Comparison of ENCODE assay signal across 21 mouse cellular contexts in the genomic region with DNA sequence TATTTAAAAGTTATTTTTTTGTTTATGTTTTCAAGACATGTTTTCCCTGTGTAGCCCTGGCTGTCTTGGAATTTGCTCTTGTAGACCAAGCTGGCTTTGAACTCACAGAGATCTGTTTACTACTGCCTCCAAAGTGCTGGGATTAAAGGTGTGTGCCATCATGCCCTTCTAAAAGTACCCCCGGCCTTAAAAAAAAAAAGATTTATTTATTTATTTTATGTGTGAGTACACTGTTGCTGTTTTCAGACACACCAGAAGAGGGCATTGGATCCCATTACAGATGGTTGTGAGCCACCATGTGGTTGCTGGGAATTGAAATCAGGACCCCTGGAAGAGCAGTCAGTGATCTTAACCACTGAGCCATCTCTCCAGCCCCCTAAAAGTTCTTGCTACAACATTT. TPM values are rescaled to one million over a fixed set of nuclear protein-coding genes. Genes with fewer than 3 reads are reported as not detected.
A peak's percentile ranks its signal among the peaks of the same experiment; 100 is the strongest.
DNase-seq lines count a peak whose midpoint lies in the region; ATAC-seq and TF ChIP-seq lines count a peak whose summit lies in the region.
"Not testable (repeated sequence)": the region's sequence is repeated elsewhere in the genome, so short reads cannot be mapped to it uniquely, and the experiment has no call there.
"Had no signal": no experiment of that assay in that cellular context is flagged by ENCODE, and none has a peak within 500 bp of the region (broad histone marks: within the 10 kb centered on the region; RNA-seq: fewer than 3 reads in every experiment).

No protein-coding gene starts in this region.

- peak overlapping the region; percentile 100; the same call in 1 of the 2 replicates for H3K27ac ChIP-seq in heart, embryonic 15.5 days
- H3K27ac ChIP-seq in intestine, postnatal 0 days (ENCODE audit: low read depth, low read length); left cerebral cortex, adult 2 months; stomach, postnatal 0 days (replicated peaks): not testable (repeated sequence)
- H3K27ac ChIP-seq in macrophage, result peak overlapping the region; percentile 98

- intact Hi-C loops in left cerebral cortex, adult 2 months (cut with DNase I), result not testable (repeated sequence)

- peaks cover 12% of the 10 kb centered on the region for H3K4me1 ChIP-seq in heart, embryonic 15.5 days (replicated peaks)
- H3K4me1 ChIP-seq in intestine, postnatal 0 days (replicated peaks; ENCODE audit: control insufficient read depth, insufficient read depth, low read length); stomach, postnatal 0 days (replicated peaks; ENCODE audit: control insufficient read depth, insufficient read depth): not testable (repeated sequence)

- H3K36me3 ChIP-seq in heart, embryonic 15.5 days; intestine, postnatal 0 days (ENCODE audit: control insufficient read depth, insufficient read depth); macrophage (ENCODE audit: inconsistent target); stomach, postnatal 0 days (ENCODE audit: control insufficient read depth, insufficient read depth, low read length): not testable (repeated sequence)

- H3K79me2 ChIP-seq in macrophage (ENCODE audit: inconsistent target), result peaks cover 19% of the 10 kb centered on the region

- TF ChIP-seq CTCF in intestine, postnatal 0 days (IDR thresholded peaks at IDR 0.05; ENCODE audit: low read depth), result 0 out of 2 replicates have a peak, but pooled peaks have one; percentile 20
- peak; percentile 2; the same call in 1 of the 2 replicates for TF ChIP-seq CTCF in left cerebral cortex, adult 2 months (IDR thresholded peaks at IDR 0.05)
- peak; percentile 18; the same call in 1 of the 2 replicates for TF ChIP-seq CTCF in stomach, postnatal 0 days (IDR thresholded peaks at IDR 0.05; ENCODE audit: low read depth)

- DNase-seq in cerebellum, adult 9-10 months, result peak; percentile 8
- peak; percentile 63 for DNase-seq in heart, adult 11 months
- DNase-seq in left cerebral cortex, adult 2 months (ENCODE audit: extremely low spot score in 1 of 2, low spot score in 2 of 2); stomach, postnatal 0 days (ENCODE audit: low spot score): not testable (repeated sequence)

- H3K27me3 ChIP-seq in heart, embryonic 15.5 days; intestine, postnatal 0 days (replicated peaks; ENCODE audit: control insufficient read depth, insufficient read depth, low read length); stomach, postnatal 0 days (ENCODE audit: control insufficient read depth, insufficient read depth, low read length): not testable (repeated sequence)

- H3K9ac ChIP-seq in heart, embryonic 15.5 days; intestine, postnatal 0 days (ENCODE audit: low read depth, low read length); stomach, postnatal 0 days (ENCODE audit: low read length): not testable (repeated sequence)

- not testable (repeated sequence) for H3K9me3 ChIP-seq in heart, embryonic 15.5 days (replicated peaks); intestine, postnatal 0 days (ENCODE audit: control insufficient read depth); stomach, postnatal 0 days (ENCODE audit: control insufficient read depth, low read length)

- H3K4me2 ChIP-seq in heart, embryonic 15.5 days; intestine, postnatal 0 days (replicated peaks; ENCODE audit: low read depth); stomach, postnatal 0 days (replicated peaks; ENCODE audit: low read depth): not testable (repeated sequence)

- 90% methylated on average over 1 of the region's 1 CpGs for WGBS in heart, embryonic 15.5 days
- 88% methylated on average over 1 of the region's 1 CpGs for WGBS in intestine, postnatal 0 days
- WGBS in macrophage (ENCODE audit: missing documents), result 100% methylated on average over 1 of the region's 1 CpGs
- WGBS in stomach, postnatal 0 days, result 89% methylated on average over 1 of the region's 1 CpGs

- TF ChIP-seq EP300 in stomach, postnatal 0 days (optimal IDR thresholded peaks at IDR 0.05), result not testable (repeated sequence)

- H3K4me3 ChIP-seq in heart, embryonic 15.5 days; intestine, postnatal 0 days (ENCODE audit: low read depth, low read length); left cerebral cortex, adult 2 months; macrophage (ENCODE audit: inconsistent target); stomach, postnatal 0 days (ENCODE audit: low read depth, low read length): not testable (repeated sequence)

- ATAC-seq in heart, embryonic 15.5 days (replicated peaks; ENCODE audit: insufficient number of reproducible peaks, insufficient read depth, low FRiP score, low read depth); intestine, postnatal 0 days; stomach, postnatal 0 days (ENCODE audit: low FRiP score, low TSS enrichment): not testable (repeated sequence)

RNA-seq across cellular contexts. Expression of gene Cflar, which starts 1.3 kb away (rescaled TPM):
- 37.0 and 37.7 TPM in 2 replicates for polyA plus RNA-seq in heart, embryonic 15.5 days (2015; fragmentation: Nextera tagmentation; extraction: Ambion mirVana)
- polyA plus RNA-seq in intestine, postnatal 0 days (2015; fragmentation: Nextera tagmentation; extraction: Ambion mirVana), result 28.9 and 33.7 TPM in 2 replicates
- total RNA-seq in left cerebral cortex, adult 2 months (2021), result 10 to 100 TPM; 25.1 to 30.1 TPM
- total RNA-seq in macrophage (2018; cell fraction: chromatin; rRNA removed), result 1,000 to 10,000 TPM in 14 of 26 experiments, 100 to 1,000 TPM in 12; 263 to 1,825 (median 1,068) TPM
- total RNA-seq in macrophage (2018; cell fraction: cytosol; rRNA removed), result 100 to 1,000 TPM in 22 of 26 experiments, 10 to 100 TPM in 4; 87.0 to 559 (median 288) TPM
- total RNA-seq in macrophage (2018; cell fraction: nucleus; rRNA removed), result 1,000 to 10,000 TPM in 17 of 26 experiments, 100 to 1,000 TPM in 9; 365 to 1,587 (median 1,196) TPM
- polyA plus RNA-seq in macrophage (2018), result 53.3 to 68.2 TPM (median 67.9 TPM) in 3 replicates
- polyA plus RNA-seq in stomach, postnatal 0 days (2015; fragmentation: Nextera tagmentation; extraction: Ambion mirVana), result 43.6 and 45.3 TPM in 2 replicates

RNA-seq across cellular contexts. Expression of gene Als2cr12, which starts 14.3 kb away (rescaled TPM):
- not detected in 2 replicates for polyA plus RNA-seq in heart, embryonic 15.5 days (2015; fragmentation: Nextera tagmentation; extraction: Ambion mirVana)
- 10.6 and 13.9 TPM in 2 replicates for polyA plus RNA-seq in intestine, postnatal 0 days (2015; fragmentation: Nextera tagmentation; extraction: Ambion mirVana)
- not detected for total RNA-seq in left cerebral cortex, adult 2 months (2021)
- not detected for total RNA-seq in macrophage (2018; cell fraction: chromatin; rRNA removed)
- total RNA-seq in macrophage (2018; cell fraction: cytosol; rRNA removed), result not detected
- not detected for total RNA-seq in macrophage (2018; cell fraction: nucleus; rRNA removed)
- polyA plus RNA-seq in macrophage (2018), result not detected in 3 replicates
- polyA plus RNA-seq in stomach, postnatal 0 days (2015; fragmentation: Nextera tagmentation; extraction: Ambion mirVana), result 0.56 and 0.91 TPM in 2 replicates
- total RNA-seq: common myeloid progenitor, adult 5-6 weeks; gastrocnemius, postnatal 10 days; gastrocnemius, postnatal 36 days; granulocyte monocyte progenitor cell, adult 5-6 weeks; heart, postnatal 36 days had no signal
- polyA plus RNA-seq: embryonic facial prominence, embryonic 12.5 days; erythroblast, embryonic 14.5 days; forebrain, embryonic 12.5 days; forebrain, embryonic 15.5 days; heart, embryonic 13.5 days; hindbrain, embryonic 10.5 days; hindbrain, embryonic 13.5 days; hindbrain, embryonic 16.5 days; inflammation-experienced regulatory T-cells, adult 6 months had no signal
